Mouse (Mus musculus): Measurements from ENCODE around the gene Gria1. TPM values are rescaled to one million over a fixed set of nuclear protein-coding genes. Genes with fewer than 3 reads are reported as not detected.

The Gria1 gene
- total RNA-seq, 1 experiment = 0.13 TPM

- no peak overlapping the region for H3K9ac ChIP-seq (ENCODE audit: insufficient read depth, low read depth, low read length, poor library complexity, severe bottlenecking)
- no peak for TF ChIP-seq ZNF384 (IDR thresholded peaks at IDR 0.05; ENCODE audit: low read depth, low read length)
- TF ChIP-seq MAFK (IDR thresholded peaks at IDR 0.05; ENCODE audit: insufficient read depth, low read depth, low read length) = no peak
- no peak for TF ChIP-seq CHD2 (IDR thresholded peaks at IDR 0.05; ENCODE audit: low read depth, low read length)
- no peak for TF ChIP-seq ZC3H11A (IDR thresholded peaks at IDR 0.05; ENCODE audit: borderline replicate concordance, low read depth, low read length)
- no peak for TF ChIP-seq HCFC1 (IDR thresholded peaks at IDR 0.05; ENCODE audit: borderline replicate concordance, insufficient read depth, low read length)
- no peak overlapping the region for H3K27ac ChIP-seq (ENCODE audit: insufficient read depth, low read depth, low read length, poor library complexity, severe bottlenecking)
- no peak for DNase-seq (ENCODE audit: low read depth, low spot score)
- H3K36me3 ChIP-seq (ENCODE audit: control insufficient read depth, insufficient read depth, low read length, poor library complexity, severe bottlenecking) = no peaks in the 10 kb centered on the region
- H3K4me1 ChIP-seq (ENCODE audit: control insufficient read depth in 2 of 2, insufficient read depth in 2 of 2, low read length in 2 of 2, poor library complexity in 1 of 2) = no peaks in the 10 kb centered on the region
- H3K4me3 ChIP-seq (ENCODE audit: insufficient read depth in 1 of 2, low read depth in 1 of 2, low read length in 2 of 2, poor library complexity in 1 of 2, severe bottlenecking in 1 of 2) = no peak overlapping the region
- H3K9me3 ChIP-seq (ENCODE audit: control insufficient read depth, insufficient read depth, low read depth, low read length) = no peaks in the 10 kb centered on the region
- in situ Hi-C loops (cut with MboI; ENCODE audit: low sequenced_read_pairs in 2 of 2, unreplicated experiment in 2 of 2) = no loop called here
Measured at GRCm38 (mm10) chr11:57298665-57299064, 287.5 kb downstream of the Gria1 start.

- in situ Hi-C loops (cut with MboI; ENCODE audit: low sequenced_read_pairs in 2 of 2, unreplicated experiment in 2 of 2) = loop anchor here in 1 of 2 experiments (25.0 kb wide), 1 partner anchor 1166 kb away; no protein-coding TSS in a partner anchor
- DNase-seq (ENCODE audit: low read depth, low spot score) = peak; percentile 16
- Histone ChIP-seq H3K9ac (ENCODE audit: insufficient read depth, low read depth, low read length, poor library complexity, severe bottlenecking) (no peak overlapping the region), H3K4me3 (ENCODE audit: insufficient read depth in 1 of 2, low read depth in 1 of 2, low read length in 2 of 2, poor library complexity in 1 of 2, severe bottlenecking in 1 of 2) (no peak overlapping the region), H3K4me1 (ENCODE audit: control insufficient read depth in 2 of 2, insufficient read depth in 2 of 2, low read length in 2 of 2, poor library complexity in 1 of 2) (no peaks in the 10 kb centered on the region), H3K36me3 (ENCODE audit: control insufficient read depth, insufficient read depth, low read length, poor library complexity, severe bottlenecking) (no peaks in the 10 kb centered on the region), H3K27ac (ENCODE audit: insufficient read depth, low read depth, low read length, poor library complexity, severe bottlenecking) (no peak overlapping the region), H3K9me3 (ENCODE audit: control insufficient read depth, insufficient read depth, low read depth, low read length) (no peaks in the 10 kb centered on the region)
- TF ChIP-seq CHD2 (IDR thresholded peaks at IDR 0.05; ENCODE audit: low read depth, low read length) = no peak
- TF ChIP-seq ZNF384 (IDR thresholded peaks at IDR 0.05; ENCODE audit: low read depth, low read length) = no peak
- no peak for TF ChIP-seq HCFC1 (IDR thresholded peaks at IDR 0.05; ENCODE audit: borderline replicate concordance, insufficient read depth, low read length)
- no peak for TF ChIP-seq ZC3H11A (IDR thresholded peaks at IDR 0.05; ENCODE audit: borderline replicate concordance, low read depth, low read length)
- TF ChIP-seq MAFK (IDR thresholded peaks at IDR 0.05; ENCODE audit: insufficient read depth, low read depth, low read length) = no peak
Measured at GRCm38 (mm10) chr11:57303602-57304001, 292.4 kb downstream of the Gria1 start.

GRCm38 (mm10) chr11:57306116-57306515, 294.9 kb downstream of the Gria1 start:
- Histone ChIP-seq H3K27ac (ENCODE audit: insufficient read depth, low read depth, low read length, poor library complexity, severe bottlenecking) (no peak overlapping the region), H3K36me3 (ENCODE audit: control insufficient read depth, insufficient read depth, low read length, poor library complexity, severe bottlenecking) (no peaks in the 10 kb centered on the region), H3K4me1 (ENCODE audit: control insufficient read depth in 2 of 2, insufficient read depth in 2 of 2, low read length in 2 of 2, poor library complexity in 1 of 2) (no peaks in the 10 kb centered on the region), H3K9me3 (ENCODE audit: control insufficient read depth, insufficient read depth, low read depth, low read length) (no peaks in the 10 kb centered on the region), H3K4me3 (ENCODE audit: insufficient read depth in 1 of 2, low read depth in 1 of 2, low read length in 2 of 2, poor library complexity in 1 of 2, severe bottlenecking in 1 of 2) (no peak overlapping the region), H3K9ac (ENCODE audit: insufficient read depth, low read depth, low read length, poor library complexity, severe bottlenecking) (no peak overlapping the region)
- DNase-seq (ENCODE audit: low read depth, low spot score) = no peak
- in situ Hi-C loops (cut with MboI; ENCODE audit: low sequenced_read_pairs in 2 of 2, unreplicated experiment in 2 of 2) = loop anchor here in 1 of 2 experiments (25.0 kb wide), 1 partner anchor 1169 kb away; no protein-coding TSS in a partner anchor
- TF ChIP-seq MAFK (IDR thresholded peaks at IDR 0.05; ENCODE audit: insufficient read depth, low read depth, low read length) (no peak), ZNF384 (IDR thresholded peaks at IDR 0.05; ENCODE audit: low read depth, low read length) (no peak)

DNA sequence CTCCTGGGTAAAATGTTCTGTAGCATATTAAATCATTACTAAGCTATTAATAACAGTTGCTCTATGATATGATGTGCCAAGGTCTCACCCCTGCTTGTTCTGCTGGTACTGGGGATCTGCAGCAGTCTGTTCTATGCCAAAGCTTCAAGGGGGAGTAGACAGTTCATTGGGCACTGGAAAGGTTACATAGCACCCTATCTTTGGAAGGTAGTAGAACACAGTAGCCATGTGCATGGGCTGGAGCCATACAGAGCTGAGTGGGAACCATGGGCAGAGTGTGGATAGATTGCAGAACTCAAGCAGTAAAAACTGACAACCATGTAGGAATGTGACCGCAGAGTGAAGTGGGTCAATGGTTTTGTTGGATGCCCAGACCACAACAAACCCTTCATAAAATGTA, 295.7 kb downstream of the Gria1 start:
- Histone ChIP-seq H3K4me3 (ENCODE audit: insufficient read depth in 1 of 2, low read depth in 1 of 2, low read length in 2 of 2, poor library complexity in 1 of 2, severe bottlenecking in 1 of 2) (no peak overlapping the region), H3K36me3 (ENCODE audit: control insufficient read depth, insufficient read depth, low read length, poor library complexity, severe bottlenecking) (no peaks in the 10 kb centered on the region), H3K9me3 (ENCODE audit: control insufficient read depth, insufficient read depth, low read depth, low read length) (no peaks in the 10 kb centered on the region), H3K27ac (ENCODE audit: insufficient read depth, low read depth, low read length, poor library complexity, severe bottlenecking) (no peak overlapping the region), H3K4me1 (ENCODE audit: control insufficient read depth in 2 of 2, insufficient read depth in 2 of 2, low read length in 2 of 2, poor library complexity in 1 of 2) (no peaks in the 10 kb centered on the region), H3K9ac (ENCODE audit: insufficient read depth, low read depth, low read length, poor library complexity, severe bottlenecking) (no peak overlapping the region)
- DNase-seq (ENCODE audit: low read depth, low spot score) = no peak
- in situ Hi-C loops (cut with MboI; ENCODE audit: low sequenced_read_pairs in 2 of 2, unreplicated experiment in 2 of 2) = loop anchor here in 1 of 2 experiments (25.0 kb wide), 1 partner anchor 1170 kb away; no protein-coding TSS in a partner anchor
- TF ChIP-seq ZNF384 (IDR thresholded peaks at IDR 0.05; ENCODE audit: low read depth, low read length) (no peak), MAFK (IDR thresholded peaks at IDR 0.05; ENCODE audit: insufficient read depth, low read depth, low read length) (no peak), CHD2 (IDR thresholded peaks at IDR 0.05; ENCODE audit: low read depth, low read length) (no peak), HCFC1 (IDR thresholded peaks at IDR 0.05; ENCODE audit: borderline replicate concordance, insufficient read depth, low read length) (no peak), ZC3H11A (IDR thresholded peaks at IDR 0.05; ENCODE audit: borderline replicate concordance, low read depth, low read length) (no peak)

- H3K36me3 ChIP-seq (ENCODE audit: control insufficient read depth, insufficient read depth, low read length, poor library complexity, severe bottlenecking) = no peaks in the 10 kb centered on the region
- in situ Hi-C loops (cut with MboI; ENCODE audit: low sequenced_read_pairs in 2 of 2, unreplicated experiment in 2 of 2) = loop anchor here in 1 of 2 experiments (25.0 kb wide), 1 partner anchor 1180 kb away; no protein-coding TSS in a partner anchor
- no peaks in the 10 kb centered on the region for H3K4me1 ChIP-seq (ENCODE audit: control insufficient read depth in 2 of 2, insufficient read depth in 2 of 2, low read length in 2 of 2, poor library complexity in 1 of 2)
- H3K9ac ChIP-seq (ENCODE audit: insufficient read depth, low read depth, low read length, poor library complexity, severe bottlenecking) = no peak overlapping the region
- H3K27ac ChIP-seq (ENCODE audit: insufficient read depth, low read depth, low read length, poor library complexity, severe bottlenecking) = no peak overlapping the region
- H3K4me3 ChIP-seq (ENCODE audit: insufficient read depth in 1 of 2, low read depth in 1 of 2, low read length in 2 of 2, poor library complexity in 1 of 2, severe bottlenecking in 1 of 2) = no peak overlapping the region
- H3K9me3 ChIP-seq (ENCODE audit: control insufficient read depth, insufficient read depth, low read depth, low read length) = no peaks in the 10 kb centered on the region
- TF ChIP-seq ZNF384 (IDR thresholded peaks at IDR 0.05; ENCODE audit: low read depth, low read length) (no peak), ZC3H11A (IDR thresholded peaks at IDR 0.05; ENCODE audit: borderline replicate concordance, low read depth, low read length) (no peak), HCFC1 (IDR thresholded peaks at IDR 0.05; ENCODE audit: borderline replicate concordance, insufficient read depth, low read length) (no peak), CHD2 (IDR thresholded peaks at IDR 0.05; ENCODE audit: low read depth, low read length) (no peak)
- no peak for DNase-seq (ENCODE audit: low read depth, low spot score)
Measured at GRCm38 (mm10) chr11:57317063-57317462, 305.9 kb downstream of the Gria1 start.

Data from ES-E14 (cell line).